Mouse (Mus musculus): ENCODE results near the gene Gm21992.

GRCm38 (mm10) chr19:4739762-4740161 lies 71.7 kb downstream of the Gm21992 start:
- TF ChIP-seq CTCF (IDR thresholded peaks at IDR 0.05; ENCODE audit: low read depth) = no peak
- no peak for TF ChIP-seq EP300 (IDR thresholded peaks at IDR 0.05; ENCODE audit: low read depth)
